Mouse (Mus musculus) hindbrain, embryonic 10.5 days (tissue): ENCODE data around the gene Cyfip2. TPM values are rescaled to one million over a fixed set of nuclear protein-coding genes. Genes with fewer than 3 reads are reported as not detected.
A peak's percentile ranks its signal among the peaks of the same experiment; 100 is the strongest.

Experiments
- DNase-seq: peaks from one replicate; pipeline ENCODE4 v3.0.0-alpha.2; 2017; ENCODE audit warnings: low spot score
- H3K27ac ChIP-seq: fragments of 300-500 bp; sonication (generic); 2 replicates; pipeline ENCODE4 v1.5.1; 2016; ENCODE audit warnings: mild to moderate bottlenecking, moderate library complexity
- H3K27me3 ChIP-seq: fragments of 300-500 bp; sonication (generic); 2 replicates; pipeline ENCODE4 v1.6.1; 2016; ENCODE audit warnings: mild to moderate bottlenecking; ENCODE audit not compliant: poor library complexity, insufficient read depth, severe bottlenecking
- H3K36me3 ChIP-seq: fragments of 300-500 bp; sonication (generic); 2 replicates; pipeline ENCODE4 v1.6.1; 2016; ENCODE audit warnings: mild to moderate bottlenecking, moderate library complexity
- H3K4me1 ChIP-seq: fragments of 300-500 bp; sonication (generic); replicated peaks from 2 replicates; pipeline ENCODE4 v1.6.1; 2016; ENCODE audit warnings: mild to moderate bottlenecking
- H3K4me3 ChIP-seq: fragments of 300-500 bp; sonication (generic); 2 replicates; pipeline ENCODE4 v1.5.1; 2016; ENCODE audit warnings: mild to moderate bottlenecking, moderate library complexity
- H3K9me3 ChIP-seq: fragments of 300-500 bp; sonication (generic); 2 replicates; pipeline ENCODE4 v1.6.1; 2016; ENCODE audit warnings: mild to moderate bottlenecking, moderate library complexity
- WGBS: fragments of 180-500 bp; shearing (Covaris S2); methylation state at CpG from one replicate; pipeline ENCODE4 v1.1.7; 2016; 5-methylcytosine and 5-hydroxymethylcytosine counted together
- polyA plus RNA-seq: library from polyadenylated mRNA; unstranded; fragments of >200 nt; fragmentation: Nextera tagmentation; extraction: Ambion mirVana; gene quantifications from 2 replicates; pipeline ENCODE4 v1.2.1, GENCODE M21; 2016

Cyfip2 gene
- polyA plus RNA-seq, 1 experiment from 2014 or later, result 46.1 TPM

DNA sequence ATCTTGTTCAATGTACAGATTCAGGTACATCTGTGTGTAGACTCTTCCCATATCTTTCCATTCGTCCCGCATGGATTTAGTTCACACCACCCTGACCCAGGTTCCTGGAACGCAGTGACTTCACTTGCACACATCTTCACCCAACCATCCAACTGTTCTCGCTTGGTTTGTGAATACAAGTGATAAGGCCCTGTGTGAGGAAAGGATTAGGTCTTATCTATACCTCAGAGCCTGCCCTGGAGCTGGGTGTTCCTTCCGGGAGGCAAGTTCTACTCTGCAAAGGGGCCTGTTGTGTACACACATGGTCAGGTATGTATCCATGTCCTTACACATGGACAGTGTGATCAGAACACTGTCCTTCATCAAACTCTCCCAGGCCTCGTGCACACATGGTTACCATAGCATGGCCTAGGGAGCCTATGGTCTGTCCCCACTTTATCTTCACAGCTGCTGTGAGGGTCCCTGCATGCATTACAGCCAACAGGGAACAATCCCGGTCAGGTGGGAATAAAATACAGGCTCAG is 71.4 kb downstream of the Cyfip2 start:
- no peak overlapping the region for H3K4me3 ChIP-seq
- 92% methylated on average over 7 of the region's 7 CpGs for WGBS
- no peaks in the 10 kb centered on the region for H3K4me1 ChIP-seq
- H3K27ac ChIP-seq, result no peak overlapping the region
- H3K36me3 ChIP-seq, result peaks cover 79% of the 10 kb centered on the region
- no peak for DNase-seq
- no peaks in the 10 kb centered on the region for H3K9me3 ChIP-seq
- H3K27me3 ChIP-seq, result no peaks in the 10 kb centered on the region

DNA sequence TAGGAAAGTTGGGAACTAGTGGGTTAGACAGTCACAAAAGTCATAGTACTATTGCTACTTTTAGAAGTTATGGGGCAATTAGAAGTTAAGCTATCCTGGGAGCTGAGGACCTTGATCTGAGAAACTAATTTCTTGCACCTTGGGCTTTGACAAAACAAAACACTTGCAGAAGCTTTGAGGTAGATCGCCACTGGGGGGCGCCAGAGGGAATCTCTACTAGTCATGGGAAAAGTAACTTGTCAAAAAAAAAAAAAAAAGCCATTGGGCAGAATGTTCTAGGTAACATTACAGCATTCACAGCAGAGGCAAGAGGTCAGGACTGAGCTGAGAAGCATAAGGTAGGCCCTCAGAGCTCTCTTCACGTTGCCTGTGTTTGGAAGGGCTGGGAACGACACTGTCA is 75.7 kb downstream of the Cyfip2 start:
- Histone ChIP-seq H3K27ac (no peak overlapping the region), H3K9me3 (no peaks in the 10 kb centered on the region), H3K27me3 (no peaks in the 10 kb centered on the region), H3K36me3 (peaks cover 56% of the 10 kb centered on the region), H3K4me3 (no peak overlapping the region), H3K4me1 (peaks cover 21% of the 10 kb centered on the region)
- DNase-seq, result peak; percentile 68
- WGBS, result 42% methylated on average over 4 of the region's 4 CpGs

DNA sequence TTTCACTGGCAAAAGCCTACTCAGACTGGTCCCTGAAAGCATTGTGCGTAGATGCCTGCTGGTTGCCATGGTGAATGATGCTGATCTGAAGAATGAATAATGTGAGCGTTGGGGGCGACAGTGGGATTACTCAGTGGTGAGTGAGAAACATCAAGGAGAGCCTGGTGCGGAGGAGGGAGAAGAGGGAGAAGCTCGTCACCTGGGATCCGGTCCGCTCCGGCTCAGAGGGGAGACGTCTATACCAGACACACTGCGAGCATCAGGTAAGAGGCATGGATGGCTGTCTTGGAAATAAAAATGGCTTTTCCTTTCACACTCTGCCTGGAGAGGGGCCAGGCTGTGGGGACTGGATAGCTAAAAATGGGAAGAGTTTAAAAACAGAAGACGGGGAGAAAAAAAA is 77.3 kb downstream of the Cyfip2 start, which contains the start of gene Fndc9:
Gene Fndc9, plus strand, starts transcription at position 198 of the 400 bp plus-strand sequence.
- WGBS, result 56% methylated on average over 11 of the region's 11 CpGs
- peaks cover 50% of the 10 kb centered on the region for H3K36me3 ChIP-seq
- H3K27ac ChIP-seq, result 0 out of 2 replicates have a peak within 1 kb of the TSS, but pooled peaks have one; percentile 12
- H3K9me3 ChIP-seq, result no peaks in the 10 kb centered on the region
- no peak within 1 kb of the TSS for H3K4me3 ChIP-seq
- no peaks in the 10 kb centered on the region for H3K27me3 ChIP-seq
- no peak for DNase-seq
- peaks cover 21% of the 10 kb centered on the region for H3K4me1 ChIP-seq

DNA sequence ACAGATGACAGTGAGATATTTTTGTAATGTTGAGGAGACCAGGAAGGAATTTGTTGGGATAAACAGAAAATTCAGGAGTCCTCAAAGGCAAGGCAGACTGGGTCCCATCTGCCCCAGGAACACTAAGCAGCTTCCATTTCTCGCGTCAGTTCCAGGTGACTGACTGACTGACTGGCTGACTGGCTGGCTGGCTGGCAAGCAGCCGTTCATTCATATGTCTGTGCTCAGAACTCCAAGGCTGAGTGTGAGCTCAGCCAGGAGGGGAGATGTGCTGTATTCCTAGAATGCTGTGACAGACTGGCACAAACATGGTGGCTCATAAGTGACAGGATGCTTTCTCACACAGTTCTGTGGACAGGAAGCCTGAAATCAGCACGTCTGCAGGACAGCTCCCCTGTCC is 78.7 kb downstream of the Cyfip2 start:
- no peak overlapping the region for H3K4me3 ChIP-seq
- H3K36me3 ChIP-seq, result peaks cover 38% of the 10 kb centered on the region
- 75% methylated on average over 4 of the region's 4 CpGs for WGBS
- no peaks in the 10 kb centered on the region for H3K9me3 ChIP-seq
- H3K27ac ChIP-seq, result 0 out of 2 replicates have a peak overlapping the region, but pooled peaks have one; percentile 12
- H3K4me1 ChIP-seq, result peaks cover 21% of the 10 kb centered on the region
- no peaks in the 10 kb centered on the region for H3K27me3 ChIP-seq
- DNase-seq, result no peak

DNA sequence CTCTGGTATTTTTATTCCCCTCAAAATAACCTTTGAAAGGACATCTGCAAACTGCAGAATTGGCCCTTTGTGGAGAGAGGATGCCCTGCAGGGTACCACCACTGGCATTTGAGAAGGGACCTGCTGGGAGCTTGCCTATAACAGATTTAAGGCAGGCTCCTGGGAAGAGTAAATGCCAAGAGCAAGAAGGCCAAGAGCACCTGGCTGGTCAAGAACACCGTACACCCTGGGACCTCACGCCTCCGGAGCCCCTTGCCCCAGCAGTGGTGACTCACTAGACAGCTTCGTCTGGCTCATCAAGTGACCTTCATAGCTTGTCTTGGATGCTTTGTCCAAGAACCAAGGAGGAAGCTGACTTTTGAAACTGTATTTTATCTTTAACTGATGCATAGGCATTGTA is 79.9 kb downstream of the Cyfip2 start:
- DNase-seq, result no peak
- Histone ChIP-seq H3K4me1 (peaks cover 21% of the 10 kb centered on the region), H3K4me3 (no peak overlapping the region), H3K9me3 (no peaks in the 10 kb centered on the region), H3K27me3 (no peaks in the 10 kb centered on the region), H3K36me3 (peaks cover 26% of the 10 kb centered on the region), H3K27ac (no peak overlapping the region)
- WGBS, result 91% methylated on average over 4 of the region's 4 CpGs

DNA sequence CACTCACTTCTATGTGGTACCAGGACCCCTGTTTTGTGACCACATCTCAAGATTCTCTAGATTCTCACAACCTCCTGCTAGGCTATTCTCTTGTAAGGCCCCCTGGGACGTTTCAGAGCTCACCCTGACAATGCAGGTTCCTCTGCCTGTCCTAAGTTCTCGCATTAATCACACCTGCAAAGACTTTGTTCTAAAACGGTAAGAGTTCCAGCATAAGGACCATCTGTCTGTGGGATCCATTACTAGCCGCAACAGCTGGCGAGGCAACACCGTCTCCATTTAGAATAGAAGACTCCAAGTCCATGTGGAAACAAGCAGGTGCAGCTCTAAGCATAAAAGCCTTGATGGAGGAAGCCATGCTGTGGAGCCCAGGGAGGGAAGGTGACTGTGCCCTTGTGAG is 82.5 kb downstream of the Cyfip2 start:
- Histone ChIP-seq H3K9me3 (no peaks in the 10 kb centered on the region), H3K4me3 (no peak overlapping the region), H3K27me3 (no peaks in the 10 kb centered on the region), H3K27ac (no peak overlapping the region), H3K36me3 (peaks cover 18% of the 10 kb centered on the region; the same call in 1 of the 2 replicates), H3K4me1 (peaks cover 12% of the 10 kb centered on the region)
- WGBS, result 67% methylated on average over 6 of the region's 6 CpGs
- DNase-seq, result no peak

DNA sequence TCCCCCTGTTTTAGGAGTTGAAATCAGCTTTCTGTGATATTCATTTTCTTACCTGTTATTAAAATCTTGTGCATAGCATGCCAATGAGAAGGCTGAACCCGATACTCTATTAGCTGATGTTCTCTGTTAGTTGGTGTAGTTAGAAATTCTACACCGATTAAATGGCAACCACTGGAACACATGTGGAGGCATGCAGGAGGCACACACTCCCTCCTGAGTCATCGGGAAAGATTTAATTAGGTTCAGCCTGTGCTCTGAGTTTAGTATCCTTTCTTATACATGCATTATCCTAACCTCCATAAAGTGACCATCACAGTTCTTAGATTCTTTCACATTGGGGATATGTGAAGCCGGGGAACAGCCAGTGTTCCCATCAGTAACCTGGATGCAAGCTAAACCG is 87.3 kb downstream of the Cyfip2 start:
- Histone ChIP-seq H3K27ac (no peak overlapping the region), H3K36me3 (peaks cover 35% of the 10 kb centered on the region), H3K4me3 (no peak overlapping the region), H3K27me3 (no peaks in the 10 kb centered on the region), H3K9me3 (0 out of 2 replicates have a peak, but pooled peaks cover 2% of the 10 kb centered on the region), H3K4me1 (0 out of 2 replicates have a peak, but pooled peaks cover 8% of the 10 kb centered on the region)
- DNase-seq, result no peak
- WGBS, result 89% methylated on average over 5 of the region's 5 CpGs

DNA sequence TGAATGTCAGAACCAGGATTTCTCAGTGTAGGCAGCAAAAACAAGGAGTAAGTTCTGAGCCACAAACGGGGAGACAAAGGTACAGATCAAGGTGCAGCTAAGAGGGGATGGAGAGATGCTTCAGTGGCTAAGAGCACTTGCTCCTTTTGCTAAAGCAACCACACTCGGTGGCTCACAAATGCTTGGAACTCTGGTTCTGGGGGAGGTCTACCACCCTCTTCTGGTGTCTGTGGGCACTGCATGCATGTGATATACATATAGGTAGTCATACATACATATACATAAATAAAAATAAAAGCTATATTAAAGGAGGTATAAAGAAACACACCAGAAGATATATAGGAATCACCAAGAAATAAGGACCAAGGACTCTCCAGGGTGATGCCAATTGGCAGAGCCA is 89.1 kb downstream of the Cyfip2 start:
- peaks cover 25% of the 10 kb centered on the region for H3K4me1 ChIP-seq
- H3K27ac ChIP-seq, result no peak overlapping the region
- no peak for DNase-seq
- no peaks in the 10 kb centered on the region for H3K27me3 ChIP-seq
- 80% methylated on average over 2 of the region's 2 CpGs for WGBS
- H3K9me3 ChIP-seq, result 0 out of 2 replicates have a peak, but pooled peaks cover 2% of the 10 kb centered on the region
- peaks cover 38% of the 10 kb centered on the region for H3K36me3 ChIP-seq
- no peak overlapping the region for H3K4me3 ChIP-seq

DNA sequence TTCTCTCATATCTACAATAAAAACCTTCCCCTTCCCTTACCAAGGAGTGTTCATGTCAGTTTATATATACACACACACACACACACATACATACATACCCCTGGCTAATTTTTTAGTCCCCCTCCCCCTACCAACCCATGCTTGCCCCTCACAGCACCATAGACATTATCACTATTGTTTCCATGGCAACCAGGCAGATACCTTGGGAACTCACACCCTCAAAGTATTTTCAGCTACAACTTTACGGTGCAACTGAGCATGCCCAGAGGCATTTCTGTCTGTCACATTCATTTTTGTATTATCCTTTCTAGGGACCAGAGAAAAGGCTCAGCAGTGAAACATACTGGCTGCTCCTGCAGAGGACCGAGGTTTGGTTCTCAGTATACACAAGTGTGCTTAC is 92.4 kb downstream of the Cyfip2 start:
- no peak overlapping the region for H3K4me3 ChIP-seq
- H3K4me1 ChIP-seq, result peaks cover 36% of the 10 kb centered on the region
- no peak for DNase-seq
- H3K9me3 ChIP-seq, result 0 out of 2 replicates have a peak, but pooled peaks cover 2% of the 10 kb centered on the region
- H3K27me3 ChIP-seq, result no peaks in the 10 kb centered on the region
- no peak overlapping the region for H3K27ac ChIP-seq
- 75% methylated on average over 2 of the region's 2 CpGs for WGBS
- H3K36me3 ChIP-seq, result peaks cover 47% of the 10 kb centered on the region

DNA sequence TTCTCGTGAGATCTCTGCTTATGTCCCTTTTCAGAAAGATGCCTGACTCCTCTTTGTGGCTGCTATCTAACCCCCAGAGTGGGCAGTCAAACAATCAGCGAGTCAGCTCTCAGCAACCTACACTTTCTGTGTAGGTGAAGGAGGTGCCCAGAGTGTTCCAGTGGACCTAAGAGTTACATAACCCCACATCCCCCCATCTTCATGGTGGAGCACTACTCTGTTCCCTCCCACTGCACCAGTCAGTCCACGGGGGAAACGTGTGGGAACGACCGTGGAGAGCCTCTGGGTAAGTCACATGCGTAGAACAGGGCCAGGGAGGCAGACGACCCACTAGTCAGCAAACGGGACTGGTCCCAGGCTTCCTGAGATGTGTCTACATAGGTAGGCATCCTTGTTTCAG is 93.3 kb downstream of the Cyfip2 start:
- 81% methylated on average over 9 of the region's 9 CpGs for WGBS
- Histone ChIP-seq H3K4me3 (no peak overlapping the region), H3K27me3 (no peaks in the 10 kb centered on the region), H3K4me1 (peaks cover 42% of the 10 kb centered on the region), H3K36me3 (peaks cover 47% of the 10 kb centered on the region), H3K9me3 (0 out of 2 replicates have a peak, but pooled peaks cover 2% of the 10 kb centered on the region), H3K27ac (peak overlapping the region; percentile 77)
- no peak for DNase-seq

DNA sequence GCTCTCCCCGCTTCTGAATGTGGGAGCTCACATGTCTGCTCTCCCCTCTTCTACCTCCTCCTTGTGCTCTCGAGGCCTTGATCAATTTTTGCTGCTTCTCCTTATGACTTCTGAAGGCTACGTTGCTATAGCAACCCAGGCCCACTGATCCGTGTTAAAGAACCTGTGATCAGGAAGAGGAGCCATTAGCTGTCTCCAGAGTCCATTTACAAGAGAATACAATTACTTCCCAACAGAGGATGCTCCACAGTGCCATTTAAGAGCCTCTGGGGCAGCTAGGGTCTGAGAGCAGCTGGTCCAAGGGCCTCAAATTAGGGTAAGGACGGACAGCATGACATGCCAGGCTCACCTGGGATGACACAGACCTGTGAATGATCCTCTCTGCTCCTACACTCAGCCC is 94.1 kb downstream of the Cyfip2 start:
- no peaks in the 10 kb centered on the region for H3K9me3 ChIP-seq
- H3K36me3 ChIP-seq, result peaks cover 44% of the 10 kb centered on the region
- H3K4me3 ChIP-seq, result no peak overlapping the region
- peaks cover 42% of the 10 kb centered on the region for H3K4me1 ChIP-seq
- 26% methylated on average over 5 of the region's 5 CpGs for WGBS
- no peak for DNase-seq
- no peaks in the 10 kb centered on the region for H3K27me3 ChIP-seq
- H3K27ac ChIP-seq, result peak overlapping the region; percentile 77

DNA sequence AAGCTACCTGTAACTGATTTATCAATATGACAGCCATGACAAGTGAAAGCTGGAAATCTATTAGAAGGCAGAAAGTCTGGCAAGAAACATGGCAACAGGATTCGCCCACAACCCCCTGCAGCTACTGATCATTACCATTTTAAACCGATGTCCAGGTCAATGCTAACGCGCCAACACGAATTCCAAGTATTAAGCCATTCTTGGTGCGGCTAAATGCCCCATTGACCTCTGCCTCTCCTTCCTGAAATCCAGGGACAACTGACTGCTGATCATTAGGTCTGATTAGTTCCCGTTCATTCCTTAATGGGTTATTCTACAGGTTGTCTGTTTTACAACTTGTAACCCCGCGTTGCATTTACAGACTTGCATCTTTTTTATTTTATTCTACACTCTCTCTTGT is 95.0 kb downstream of the Cyfip2 start:
- Histone ChIP-seq H3K36me3 (peaks cover 36% of the 10 kb centered on the region), H3K27ac (no peak overlapping the region; the same call in 1 of the 2 replicates), H3K9me3 (no peaks in the 10 kb centered on the region), H3K27me3 (no peaks in the 10 kb centered on the region), H3K4me3 (no peak overlapping the region), H3K4me1 (peaks cover 44% of the 10 kb centered on the region)
- WGBS, result 86% methylated on average over 9 of the region's 9 CpGs
- DNase-seq, result no peak

DNA sequence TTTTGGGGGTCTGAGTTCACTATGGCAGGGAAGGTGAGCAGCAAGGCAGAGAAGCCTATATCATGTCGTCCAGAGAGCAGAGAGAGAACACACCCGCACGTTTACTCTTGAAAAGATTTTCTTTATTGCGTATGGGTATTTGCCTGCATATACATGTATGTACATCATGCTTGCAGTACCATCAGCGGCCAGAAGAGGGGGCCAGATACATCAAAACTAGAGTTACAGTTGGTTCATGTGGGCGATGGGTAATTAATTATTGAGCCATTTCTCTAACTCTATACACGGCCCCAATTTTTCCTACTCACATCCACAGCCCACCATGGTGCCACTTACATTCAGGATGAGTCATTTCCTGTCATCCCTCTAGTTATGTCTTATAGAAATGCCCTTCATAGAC is 96.0 kb downstream of the Cyfip2 start:
- Histone ChIP-seq H3K27me3 (no peaks in the 10 kb centered on the region), H3K9me3 (no peaks in the 10 kb centered on the region), H3K36me3 (peaks cover 28% of the 10 kb centered on the region), H3K4me3 (no peak overlapping the region), H3K4me1 (peaks cover 53% of the 10 kb centered on the region), H3K27ac (no peak overlapping the region)
- 73% methylated on average over 7 of the region's 7 CpGs for WGBS
- no peak for DNase-seq

DNA sequence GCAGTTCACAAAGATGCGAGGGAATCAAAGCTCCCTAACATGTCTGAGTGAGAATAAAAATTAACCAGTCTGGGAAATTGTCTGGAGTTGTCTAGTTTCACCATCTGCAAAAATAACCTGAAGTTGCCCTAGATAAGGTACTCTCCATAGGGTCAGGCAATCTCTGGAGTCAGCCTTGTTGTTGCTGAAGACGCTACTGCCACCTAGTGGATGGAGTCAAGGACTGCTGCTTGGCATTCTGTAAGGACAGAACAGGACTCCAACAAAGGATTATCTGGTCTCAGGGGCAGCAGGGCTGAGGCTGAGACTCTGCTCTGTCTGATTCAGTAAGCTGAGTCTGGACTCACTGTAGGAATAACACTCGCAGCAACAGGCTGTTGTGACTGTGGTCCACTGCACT is 97.3 kb downstream of the Cyfip2 start:
- no peak overlapping the region for H3K4me3 ChIP-seq
- peak overlapping the region; percentile 74 for H3K27ac ChIP-seq
- no peaks in the 10 kb centered on the region for H3K27me3 ChIP-seq
- 26% methylated on average over 3 of the region's 3 CpGs for WGBS
- peak; percentile 81 for DNase-seq
- peaks cover 56% of the 10 kb centered on the region for H3K4me1 ChIP-seq
- H3K36me3 ChIP-seq, result peaks cover 17% of the 10 kb centered on the region
- H3K9me3 ChIP-seq, result no peaks in the 10 kb centered on the region
